Mouse (Mus musculus): ENCODE measurements around the gene Tspan12.

The Tspan12 gene

DNA sequence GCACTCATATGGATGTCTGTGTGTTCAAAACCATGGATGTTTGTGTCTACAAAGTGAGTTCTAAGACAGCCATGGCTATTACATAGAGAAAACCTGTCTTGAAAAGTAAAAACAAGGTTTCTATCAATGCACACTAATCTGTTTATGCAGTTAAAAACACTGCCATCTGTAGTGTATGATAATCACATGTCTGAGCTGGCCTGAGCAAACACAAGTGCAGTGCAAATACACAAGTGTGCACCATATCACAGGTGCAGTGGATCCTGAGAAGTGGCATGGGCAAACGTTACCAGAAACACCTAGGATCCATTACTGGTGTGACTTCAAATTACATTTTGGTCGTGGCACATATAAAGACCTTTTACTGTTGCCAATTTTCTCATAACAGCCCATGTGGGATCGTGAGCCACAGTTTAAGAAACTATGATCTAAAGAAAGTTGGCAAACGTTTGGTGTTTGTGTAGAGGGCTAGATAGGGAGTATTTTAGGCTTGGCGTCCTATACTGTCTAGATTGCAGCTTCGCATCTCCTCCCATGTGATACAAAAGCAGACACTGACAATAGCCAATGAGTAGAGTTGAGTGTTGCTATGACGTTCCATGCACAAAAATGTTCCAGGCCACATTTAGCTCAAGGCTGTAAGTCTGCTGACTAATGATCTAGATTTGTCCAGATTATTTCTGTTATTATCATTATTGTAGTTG is 78.0 kb downstream of the Tspan12 start:
- DNase-seq (ENCODE audit: low spot score in 2 of 2) = no peak

DNA sequence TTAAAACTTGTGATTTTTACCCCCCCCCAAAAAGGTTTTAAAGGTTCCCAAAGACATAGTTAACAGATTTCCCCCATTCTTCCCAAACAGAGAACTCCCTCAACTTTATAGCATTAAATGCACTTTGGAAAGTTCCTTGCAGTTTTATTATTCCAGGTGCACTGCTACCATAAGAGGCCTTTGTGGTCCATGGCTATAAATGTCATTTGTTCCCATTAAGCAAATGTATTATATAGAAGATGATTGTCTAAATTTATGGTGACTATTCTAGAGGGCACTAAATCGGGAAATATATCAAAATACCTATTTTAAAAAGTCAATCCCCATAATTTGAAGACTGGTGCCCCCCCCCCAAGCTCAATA is 82.9 kb downstream of the Tspan12 start:
- no peak for DNase-seq (ENCODE audit: low spot score in 2 of 2)

DNA sequence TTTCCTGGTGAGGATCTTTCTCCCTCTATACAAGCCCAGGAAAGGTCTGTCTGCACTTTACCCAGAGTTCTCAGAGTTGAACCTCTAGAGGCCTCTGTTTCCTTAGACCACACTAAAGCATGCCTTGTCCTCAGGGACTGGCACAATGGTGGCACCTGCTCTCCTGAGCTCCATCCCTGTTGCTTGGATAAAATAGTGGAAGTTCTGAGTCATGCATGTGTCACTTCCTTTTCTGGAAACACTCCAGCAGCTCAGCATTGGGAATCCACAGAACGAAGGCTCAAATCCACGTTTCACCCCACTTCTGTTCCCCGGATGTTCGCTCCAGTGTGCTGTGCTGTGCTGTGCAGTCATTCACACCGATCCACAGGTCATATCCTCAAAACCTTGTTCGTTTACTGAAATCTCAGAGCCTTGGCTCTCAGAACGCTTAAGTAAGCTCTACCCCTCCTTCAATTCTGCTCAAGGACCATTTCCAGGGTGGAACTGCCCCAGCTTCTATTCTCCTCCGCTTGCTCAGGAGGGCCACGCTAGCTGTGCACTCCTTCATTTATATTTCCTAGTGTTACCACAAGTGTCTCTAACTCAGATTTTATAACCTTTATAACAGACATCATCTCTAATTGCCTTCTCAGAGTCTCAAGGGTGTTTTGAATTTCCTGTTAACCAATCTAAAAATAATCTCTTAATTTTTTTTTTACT is 83.4 kb downstream of the Tspan12 start:
- DNase-seq (ENCODE audit: low spot score in 2 of 2) = no peak

DNA sequence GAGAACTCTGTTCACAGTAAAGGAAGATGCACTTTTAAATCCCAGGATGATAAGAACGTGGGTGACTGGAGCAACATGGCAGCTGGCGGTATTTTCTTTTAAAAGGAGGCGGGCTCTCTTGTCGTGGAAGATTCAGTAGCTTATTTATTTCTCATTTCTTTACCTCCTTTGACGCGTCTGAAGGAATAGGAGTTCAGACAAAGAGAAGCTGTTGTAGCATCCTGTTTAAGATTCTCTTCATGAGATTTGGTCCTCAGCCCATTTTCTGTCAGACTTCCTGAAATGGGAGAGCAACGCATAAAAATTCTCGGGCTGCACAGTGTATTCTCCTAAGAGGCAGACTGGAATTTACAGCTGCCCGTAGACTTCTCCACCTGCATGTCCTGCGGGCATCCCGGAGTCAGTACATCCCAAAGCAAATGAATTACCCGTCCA is 84.5 kb downstream of the Tspan12 start:
- DNase-seq (ENCODE audit: low spot score in 2 of 2) = no peak

DNA sequence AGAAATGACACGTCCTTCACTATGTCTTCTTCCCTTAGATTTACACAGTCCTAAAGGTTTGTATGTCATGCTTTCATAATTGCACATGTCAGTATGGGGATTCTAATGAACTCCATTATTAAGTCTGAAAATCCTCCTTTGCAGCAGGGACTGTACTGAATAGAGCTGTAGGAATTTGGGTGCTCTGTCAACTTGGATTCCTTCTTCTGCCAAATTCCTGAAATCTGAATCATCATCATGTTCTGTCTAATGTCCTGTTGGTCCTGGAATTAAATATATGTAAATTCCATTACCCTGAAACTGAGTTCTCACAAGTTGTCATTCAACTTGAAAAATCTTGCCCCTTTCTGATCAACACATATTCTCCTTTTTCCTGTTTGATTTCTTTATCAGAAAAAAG is 104.8 kb downstream of the Tspan12 start:
- DNase-seq (ENCODE audit: low spot score in 2 of 2) = no peak

DNA sequence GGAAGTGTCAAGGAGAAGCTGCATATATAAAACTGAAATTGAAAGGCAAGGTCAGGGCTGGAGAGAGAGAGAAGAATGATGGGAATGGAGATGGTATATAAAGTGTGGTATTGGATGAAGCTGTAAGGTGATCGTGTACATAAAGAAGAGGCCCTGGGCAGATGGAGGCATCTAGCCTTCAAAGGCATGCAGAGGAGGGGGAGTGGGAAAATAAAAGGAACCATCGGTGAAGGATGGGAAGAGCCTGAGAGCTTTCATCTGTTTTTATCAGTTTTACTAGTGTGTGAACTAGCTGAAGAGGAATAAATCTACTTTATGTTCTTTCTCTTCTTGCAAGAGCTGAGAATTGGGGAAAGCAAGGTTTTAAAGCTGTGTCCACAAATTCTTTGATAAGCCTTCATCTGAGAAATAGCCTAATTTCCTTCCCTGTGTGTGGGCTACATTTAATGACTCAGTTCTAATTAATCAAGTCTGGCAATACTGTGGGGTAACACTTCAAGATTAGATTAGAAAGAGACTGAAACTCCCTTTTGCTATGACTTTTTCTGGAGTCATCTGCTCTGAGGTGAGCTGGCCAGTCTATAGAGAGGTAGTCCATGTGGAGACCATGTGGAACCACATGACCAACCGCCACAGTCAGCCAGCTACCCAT is 107.6 kb downstream of the Tspan12 start:
- DNase-seq (ENCODE audit: low spot score in 2 of 2) = no peak

DNA sequence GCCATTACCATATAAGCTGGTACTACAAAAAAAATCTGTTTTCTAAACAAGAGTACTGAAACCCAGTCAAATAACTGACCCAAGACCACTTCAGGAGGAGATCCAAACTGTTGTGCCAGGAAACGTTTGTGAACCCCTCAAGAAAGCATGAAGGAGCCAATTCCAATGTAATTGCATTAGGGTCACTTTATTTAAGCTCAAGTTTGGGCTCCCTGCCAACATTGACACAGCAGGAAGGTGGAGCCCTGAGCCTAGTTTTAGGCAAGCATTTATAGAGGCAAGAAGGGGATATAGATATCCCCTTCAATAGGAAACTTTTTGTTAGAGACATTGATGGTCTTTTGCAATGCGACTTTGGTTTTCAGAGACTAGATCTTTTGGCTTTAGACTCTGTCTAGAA is 111.7 kb downstream of the Tspan12 start:
- no peak for DNase-seq (ENCODE audit: low spot score in 2 of 2)

DNA sequence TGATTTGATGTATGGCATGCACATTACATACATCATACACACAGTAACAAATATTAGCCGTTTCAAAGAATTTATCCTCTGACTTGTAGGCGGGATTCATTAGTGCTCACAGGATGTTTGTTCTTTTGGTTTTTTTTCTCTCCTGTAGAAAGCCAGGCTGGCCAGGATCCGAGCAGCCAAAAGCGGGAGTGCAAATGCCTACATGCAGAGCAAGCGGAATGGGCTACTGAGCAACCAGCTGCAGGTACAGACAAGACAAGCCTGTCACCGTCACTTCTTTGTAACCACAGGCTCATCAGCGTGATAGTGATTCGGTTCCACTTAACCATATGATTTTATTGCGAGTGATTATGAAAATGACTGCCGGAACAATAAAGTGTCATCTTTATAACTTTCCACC is 130.1 kb downstream of the Tspan12 start:
- DNase-seq (ENCODE audit: low spot score in 2 of 2) = no peak
